Mouse (Mus musculus) C2C12 (cell line): ENCODE data around the gene Fyn.

Source experiments
- CTCF ChIP-seq: IDR thresholded peaks from one replicate; pipeline ENCODE4 v1.5.1; 2011; ENCODE audit not compliant: control insufficient read depth, insufficient read depth, insufficient read length
- MYOG ChIP-seq: IDR thresholded peaks from one replicate; pipeline ENCODE4 v1.6.1; 2011; ENCODE audit not compliant: control insufficient read depth, insufficient read length; ENCODE audit errors: extremely low read depth
- USF1 ChIP-seq: IDR thresholded peaks from one replicate; pipeline ENCODE4 v1.6.1; 2011; ENCODE audit warnings: low read depth, mild to moderate bottlenecking, control low read depth, moderate library complexity

- TF ChIP-seq CTCF, result no peak
- TF ChIP-seq MYOG, result no peak
- TF ChIP-seq USF1, result no peak
These were observed 101.7 kb downstream of the Fyn start for GRCm38 (mm10) chr10:39470321-39470720.
